Mouse (Mus musculus) embryo, embryonic 11.5 days (tissue): ENCODE results near the gene Pik3cd.

Source experiments
- DNase-seq: peaks from one replicate; pipeline ENCODE4 v3.0.0-alpha.2; 2012; ENCODE audit warnings: low read depth, low spot score

The Pik3cd gene

GRCm38 (mm10) chr4:149724916-149725470, 22.6 kb upstream of the Pik3cd start:
- no peak for DNase-seq

- DNase-seq = no peak
Measured at GRCm38 (mm10) chr4:149723855-149724731, 21.7 kb upstream of the Pik3cd start.

GRCm38 (mm10) chr4:149723021-149723390, 20.6 kb upstream of the Pik3cd start:
- DNase-seq = no peak

- no peak for DNase-seq
Measured at GRCm38 (mm10) chr4:149722104-149723020, 20.0 kb upstream of the Pik3cd start.

DNA sequence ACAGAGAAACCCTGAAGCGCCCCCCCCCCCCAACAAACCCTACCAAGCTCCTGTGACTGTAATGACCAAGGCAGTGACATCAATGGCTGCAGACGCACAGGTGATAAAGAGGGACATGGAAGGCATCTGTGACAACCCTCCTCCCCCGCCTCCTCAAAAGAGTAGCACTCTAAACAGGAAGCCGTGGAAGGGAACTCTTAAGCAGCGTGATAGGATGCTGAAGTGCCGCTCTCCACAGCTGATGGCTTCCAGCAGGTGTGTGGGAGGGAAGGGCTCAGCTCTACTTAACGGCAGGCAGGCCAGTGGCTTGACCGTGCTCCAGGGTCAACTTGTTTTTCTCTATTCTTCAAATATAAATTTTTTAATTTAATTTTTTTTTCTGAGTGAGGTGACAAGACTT, 18.8 kb upstream of the Pik3cd start:
- no peak for DNase-seq

DNA sequence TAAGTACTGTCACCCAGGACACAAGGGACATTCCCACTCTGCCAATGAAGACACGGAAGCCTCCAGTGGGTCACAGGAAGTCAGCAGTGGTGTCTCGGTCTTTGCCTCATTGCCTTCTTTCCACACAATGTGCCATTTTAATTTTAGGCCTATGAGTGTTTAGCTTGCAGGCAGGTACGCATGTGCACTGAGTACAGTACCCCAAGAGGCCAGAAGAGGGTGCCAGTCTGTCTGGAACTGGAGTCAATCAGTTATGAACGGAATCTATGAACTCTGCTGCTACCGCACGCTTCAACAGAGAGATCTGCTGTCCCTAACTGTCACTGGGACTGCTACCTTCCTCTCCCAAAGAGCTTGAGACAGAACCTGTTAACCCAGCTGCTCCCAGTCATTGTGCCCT, 17.3 kb upstream of the Pik3cd start:
- DNase-seq = no peak

GRCm38 (mm10) chr4:149714542-149714941, 12.2 kb upstream of the Pik3cd start:
- DNase-seq = no peak

DNA sequence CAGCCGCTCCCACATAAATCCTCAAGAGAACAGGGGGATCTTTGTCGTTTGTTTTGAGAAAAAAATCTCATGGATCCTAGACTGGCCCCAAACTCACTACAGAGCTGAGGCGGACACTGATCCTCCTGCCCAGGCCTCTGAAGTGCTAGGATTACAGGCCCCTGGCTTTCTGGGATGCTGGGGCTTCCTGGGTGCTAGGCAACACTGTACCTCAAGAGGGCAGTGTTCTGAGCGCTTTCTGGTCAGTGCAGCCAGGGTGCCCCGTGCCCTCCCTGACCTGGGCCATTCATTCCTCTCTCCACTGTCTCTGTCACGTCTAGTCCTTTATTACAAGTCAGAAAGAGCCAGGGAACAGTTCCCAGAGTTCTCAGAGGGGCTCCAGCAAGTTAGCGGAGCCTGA, 9.6 kb upstream of the Pik3cd start:
- no peak for DNase-seq

GRCm38 (mm10) chr4:149711485-149711884, 9.1 kb upstream of the Pik3cd start:
- no peak for DNase-seq

DNA sequence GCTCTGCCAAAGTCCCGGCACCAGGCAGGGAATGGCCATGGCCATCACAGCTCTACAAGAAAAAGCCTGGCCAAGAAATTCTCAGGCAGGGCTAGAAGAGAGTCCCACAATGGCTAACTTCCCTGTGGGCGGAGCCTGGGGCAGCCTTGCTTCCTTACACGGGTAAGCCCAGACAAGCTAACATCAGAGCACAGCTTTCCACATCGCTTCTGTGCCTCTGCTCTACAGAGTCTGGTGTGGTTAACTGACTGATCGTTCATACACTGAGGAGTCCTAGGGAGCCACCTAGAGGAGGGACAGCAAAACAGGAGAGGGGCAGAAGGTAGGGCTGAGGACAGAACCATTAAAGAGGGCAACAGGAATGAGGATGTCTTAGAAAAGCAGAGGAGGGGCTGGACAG, 8.1 kb upstream of the Pik3cd start:
- DNase-seq = no peak

DNA sequence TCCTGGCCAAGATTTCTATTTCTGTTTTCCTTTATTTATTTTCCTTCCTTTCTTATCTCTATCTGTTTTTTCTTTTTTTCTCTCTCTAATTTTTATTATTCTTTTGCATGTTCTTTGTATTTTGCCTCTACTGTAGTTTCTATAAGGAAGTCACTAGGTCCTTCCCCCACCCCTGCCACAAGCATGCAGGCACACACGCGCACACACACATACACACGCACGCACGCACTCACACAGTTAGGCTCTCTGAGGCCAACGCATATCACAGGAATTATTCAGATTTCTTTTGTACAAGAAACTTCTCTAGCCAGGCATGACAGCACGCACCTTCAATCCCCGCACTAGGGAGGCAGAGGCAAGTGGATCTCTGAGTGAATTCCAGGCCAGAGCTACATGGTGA, 3.6 kb upstream of the Pik3cd start:
- DNase-seq = no peak

DNA sequence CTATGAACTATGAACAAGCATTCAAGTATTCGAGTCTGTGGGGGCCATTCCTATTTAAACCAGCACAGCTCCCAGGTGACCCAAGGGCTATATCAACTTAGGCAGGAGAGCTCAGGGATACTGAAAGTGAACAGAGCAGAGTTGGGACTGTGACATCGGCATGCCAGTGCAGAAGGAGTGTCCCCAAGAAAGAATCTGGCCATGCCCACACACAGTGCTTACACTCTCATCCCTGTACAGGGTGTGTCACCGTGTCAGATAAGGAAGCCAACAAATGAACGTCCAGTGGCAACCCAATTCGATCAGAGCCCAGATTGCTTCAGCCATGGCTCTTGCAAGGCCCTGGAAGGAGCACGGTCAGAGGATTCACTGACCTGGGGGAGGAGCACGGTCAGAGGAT, 2.9 kb upstream of the Pik3cd start:
- no peak for DNase-seq

- DNase-seq = no peak
Measured at GRCm38 (mm10) chr4:149701426-149702209, 753 bp downstream of the Pik3cd start.

DNA sequence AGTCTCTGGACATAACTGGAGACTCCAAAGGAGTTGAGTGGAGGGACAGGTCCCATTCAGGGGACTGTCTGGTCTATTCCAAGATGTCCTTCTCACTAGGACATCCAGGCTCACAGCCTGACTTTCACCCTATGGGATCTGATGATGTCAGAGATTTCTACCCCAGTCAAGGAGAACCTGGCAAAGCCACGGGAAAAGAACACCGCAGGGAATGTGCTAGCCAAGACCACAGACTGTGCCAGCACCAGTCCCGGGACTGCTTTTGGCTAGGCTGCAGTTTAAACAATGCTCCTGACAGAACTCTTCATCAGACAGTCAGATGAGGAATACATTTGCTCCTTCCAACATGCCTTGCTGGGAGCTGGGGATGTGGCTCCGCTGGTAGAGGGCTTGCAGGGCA, 2.4 kb downstream of the Pik3cd start:
- no peak for DNase-seq

DNA sequence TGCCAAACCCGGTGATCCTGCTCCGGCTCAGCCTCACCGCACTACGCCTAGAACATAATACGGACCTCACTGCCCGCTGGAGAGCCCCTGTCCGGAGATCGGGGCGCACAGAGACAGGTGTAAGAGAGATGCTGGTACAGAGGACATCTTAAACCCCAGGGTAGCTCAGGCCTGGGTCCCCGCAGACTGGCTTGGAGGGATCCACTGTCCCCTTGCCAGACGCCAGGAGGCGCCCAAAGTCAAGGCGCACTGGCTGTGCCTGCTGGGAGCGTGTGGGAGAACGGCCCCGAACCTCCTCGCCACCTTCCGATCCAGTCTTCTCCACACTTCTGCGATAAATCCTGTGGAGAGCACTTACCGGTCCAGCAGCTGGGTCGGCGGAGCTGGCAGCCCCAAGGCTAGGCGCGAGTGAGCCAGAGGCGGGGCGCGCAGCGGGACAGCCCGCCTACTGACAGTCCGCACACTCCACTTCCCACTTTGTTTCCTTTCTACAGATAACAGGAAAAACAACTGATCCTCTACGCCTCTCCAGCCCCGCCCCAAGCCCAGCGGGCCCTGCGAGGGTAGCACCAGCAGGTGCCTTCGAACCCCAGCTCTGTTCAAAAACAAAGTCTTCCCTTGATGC, 4.1 kb downstream of the Pik3cd start:
- DNase-seq = no peak

- no peak for DNase-seq
Measured at GRCm38 (mm10) chr4:149697506-149698196, 4.7 kb downstream of the Pik3cd start.

DNA sequence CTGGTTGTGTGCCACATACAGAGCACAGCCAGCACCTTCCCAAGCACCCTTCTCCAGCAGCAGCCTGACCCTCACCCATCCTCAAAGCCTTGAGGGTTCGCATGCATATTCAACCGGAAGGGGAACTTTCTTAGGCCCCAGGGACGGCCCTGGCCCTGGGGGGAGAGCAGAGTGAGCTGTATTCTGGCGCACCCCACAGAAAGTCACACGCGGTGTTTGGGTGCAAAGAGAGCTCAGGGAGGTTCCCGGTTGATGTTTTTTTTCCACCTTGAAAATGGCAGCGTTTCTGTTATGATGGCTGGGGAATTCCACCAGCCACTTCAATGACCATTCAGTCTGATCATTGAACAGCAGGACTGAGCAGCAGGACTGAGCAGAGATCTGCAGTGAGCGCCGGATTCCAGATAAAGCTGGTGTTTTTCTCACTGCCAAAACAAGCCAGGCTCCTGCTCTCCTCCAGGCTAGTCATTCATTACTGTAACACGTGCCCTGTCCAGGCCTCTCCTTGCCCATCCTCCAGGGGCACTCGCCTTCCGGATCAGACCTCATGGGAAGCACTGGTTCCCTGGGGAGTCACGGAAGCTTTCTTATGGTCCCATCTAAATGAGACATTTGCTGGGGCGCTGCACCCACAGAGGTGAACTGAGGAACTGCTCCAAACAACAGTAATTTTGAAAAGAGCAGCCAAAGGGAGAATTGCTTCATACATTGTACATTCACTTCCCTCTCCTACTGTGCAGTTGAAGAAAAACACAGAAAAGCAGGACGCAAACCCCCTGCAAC, 6.0 kb downstream of the Pik3cd start:
- no peak for DNase-seq

DNA sequence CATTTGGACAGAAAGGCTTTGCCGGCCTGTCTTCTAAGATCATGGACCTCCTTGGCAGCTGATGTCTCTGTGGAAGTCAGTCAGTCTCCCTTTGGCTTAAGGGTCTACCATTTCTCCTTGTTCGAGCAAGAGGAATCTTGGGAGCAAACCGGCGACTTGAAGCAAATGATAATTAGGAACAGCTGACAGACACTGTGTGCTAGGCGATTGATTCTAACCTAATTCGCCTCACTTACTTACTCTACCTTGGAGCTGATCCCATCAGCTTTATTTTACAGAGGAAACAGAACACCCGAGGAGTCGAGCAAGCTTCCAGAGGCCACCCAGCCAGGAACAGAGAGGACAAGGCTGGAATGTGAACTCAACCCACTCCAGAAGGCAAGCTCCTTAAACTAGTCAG, 11.0 kb downstream of the Pik3cd start:
- no peak for DNase-seq

DNA sequence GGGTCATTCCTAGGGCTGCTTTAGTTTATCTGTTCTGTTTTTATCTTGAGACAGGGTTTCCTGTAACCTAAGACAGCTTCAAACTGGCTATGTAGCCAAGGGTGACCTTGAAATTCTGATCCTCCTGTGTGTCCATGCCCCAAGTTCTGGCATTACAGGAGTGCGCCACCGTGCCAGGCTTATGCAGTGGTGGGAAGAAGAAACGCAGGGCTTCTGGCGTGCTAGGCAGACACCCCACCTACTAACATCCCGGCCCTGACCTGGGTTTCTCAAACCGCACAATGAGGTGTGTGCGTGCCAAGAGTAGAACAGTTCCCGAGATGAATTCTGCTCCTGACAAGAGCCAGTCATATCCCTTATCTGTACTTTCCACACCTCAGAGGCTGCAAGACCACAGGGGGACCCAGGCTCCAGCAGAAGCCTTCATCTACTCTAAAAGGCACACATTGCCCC, 11.5 kb downstream of the Pik3cd start:
- DNase-seq = no peak
